Mouse (Mus musculus): ENCODE results near the gene Myo3b.
A peak's percentile ranks its signal among the peaks of the same experiment; 100 is the strongest.

Myo3b gene

DNA sequence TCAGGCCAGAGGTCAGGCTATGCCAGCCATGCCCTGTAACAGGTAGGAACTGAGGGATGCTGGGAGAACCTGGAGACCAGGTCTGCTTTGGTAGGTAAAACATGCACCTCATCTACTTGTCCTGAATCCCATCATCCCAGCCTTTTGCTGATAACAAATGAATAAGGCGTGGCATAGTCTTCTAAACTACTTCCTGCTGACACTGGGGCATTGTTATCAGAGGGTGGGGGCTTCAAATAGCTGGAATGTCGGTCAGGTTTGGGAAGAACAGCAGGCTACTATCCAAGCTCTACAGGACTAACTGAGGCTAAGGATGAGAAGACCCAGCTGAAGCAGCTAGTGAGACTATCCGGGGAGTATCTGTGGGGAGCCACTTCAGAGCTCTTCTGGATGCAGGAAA lies 253.8 kb downstream of the Myo3b start:
- DNase-seq = no peak

DNA sequence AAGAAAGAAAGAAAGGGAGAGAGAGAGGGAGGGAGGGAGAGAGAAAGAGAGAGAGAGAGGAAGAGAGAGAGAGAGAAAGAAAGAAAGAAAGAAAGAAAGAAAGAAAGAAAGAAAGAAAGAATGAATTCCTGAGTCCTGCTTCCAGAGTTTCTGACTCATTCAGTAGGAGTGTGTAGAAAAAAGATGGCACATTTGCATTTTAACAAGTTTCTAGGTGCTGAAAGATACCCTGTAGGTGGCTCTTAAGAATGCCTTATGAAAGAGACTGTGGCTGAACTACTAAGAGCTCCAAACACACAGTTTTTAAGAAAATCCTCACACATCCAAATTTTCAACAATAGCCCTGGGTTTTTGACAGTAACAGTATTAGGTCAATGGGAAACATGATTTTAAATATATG lies 264.0 kb downstream of the Myo3b start:
- DNase-seq = no peak

DNA sequence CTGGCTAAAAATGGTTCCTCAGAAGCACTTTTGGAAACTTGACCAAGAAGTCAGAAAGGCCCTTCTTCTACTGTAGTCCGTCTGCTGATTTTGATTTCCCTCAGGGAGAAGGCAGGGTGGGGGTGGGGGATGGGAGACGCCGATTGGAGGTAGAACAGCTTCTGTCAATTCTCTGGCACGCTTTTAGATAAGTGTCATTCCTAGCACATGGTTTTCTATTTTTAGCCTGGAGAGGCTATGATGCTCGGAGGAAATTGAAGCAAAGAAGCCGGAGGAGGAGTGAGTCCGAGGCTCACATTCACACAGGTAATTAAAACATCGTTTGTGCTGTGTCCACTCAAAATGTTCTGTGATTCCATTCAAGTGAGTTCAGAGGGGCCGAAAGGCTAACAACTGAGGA lies 276.2 kb downstream of the Myo3b start:
- DNase-seq = no peak

DNA sequence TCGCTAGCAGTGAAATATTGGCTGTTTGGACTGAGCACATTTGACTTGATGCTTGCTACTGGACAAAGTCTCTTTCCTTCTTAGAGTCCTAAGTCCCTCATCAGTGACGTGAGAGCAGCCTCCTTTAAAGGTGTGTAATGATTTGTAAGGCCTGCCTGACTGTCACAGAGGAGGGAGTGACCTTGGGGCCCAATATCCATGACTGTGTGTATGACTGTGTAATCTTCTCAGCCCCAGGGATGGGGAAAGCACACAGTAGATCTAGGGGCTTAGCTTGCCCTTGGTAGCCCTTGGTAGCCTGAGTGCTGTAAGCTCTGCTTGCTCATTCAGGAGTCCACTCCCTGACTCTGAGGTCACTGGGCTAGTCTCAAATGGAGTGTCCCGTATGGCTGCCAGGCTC lies 276.8 kb downstream of the Myo3b start:
- DNase-seq = no peak

DNA sequence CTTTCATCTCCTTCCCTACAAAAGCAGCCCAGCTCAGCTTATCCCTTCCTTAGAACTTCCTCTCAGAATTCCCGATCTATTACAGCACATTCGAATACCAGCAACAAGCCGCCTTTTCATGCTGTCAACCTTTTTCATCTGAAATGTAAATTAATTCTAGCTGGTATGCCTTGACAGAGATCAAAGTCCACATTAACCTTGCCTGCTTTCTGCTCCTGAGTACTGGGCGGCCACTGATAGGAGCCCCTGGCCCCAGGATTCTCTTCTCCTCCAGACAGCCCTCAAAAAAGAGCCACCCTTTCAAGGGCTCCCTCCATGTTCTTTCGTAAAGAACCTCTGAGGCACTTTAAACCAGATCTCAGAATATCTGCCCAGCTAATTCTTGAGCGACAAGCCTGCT lies 278.9 kb downstream of the Myo3b start:
- DNase-seq = no peak

DNA sequence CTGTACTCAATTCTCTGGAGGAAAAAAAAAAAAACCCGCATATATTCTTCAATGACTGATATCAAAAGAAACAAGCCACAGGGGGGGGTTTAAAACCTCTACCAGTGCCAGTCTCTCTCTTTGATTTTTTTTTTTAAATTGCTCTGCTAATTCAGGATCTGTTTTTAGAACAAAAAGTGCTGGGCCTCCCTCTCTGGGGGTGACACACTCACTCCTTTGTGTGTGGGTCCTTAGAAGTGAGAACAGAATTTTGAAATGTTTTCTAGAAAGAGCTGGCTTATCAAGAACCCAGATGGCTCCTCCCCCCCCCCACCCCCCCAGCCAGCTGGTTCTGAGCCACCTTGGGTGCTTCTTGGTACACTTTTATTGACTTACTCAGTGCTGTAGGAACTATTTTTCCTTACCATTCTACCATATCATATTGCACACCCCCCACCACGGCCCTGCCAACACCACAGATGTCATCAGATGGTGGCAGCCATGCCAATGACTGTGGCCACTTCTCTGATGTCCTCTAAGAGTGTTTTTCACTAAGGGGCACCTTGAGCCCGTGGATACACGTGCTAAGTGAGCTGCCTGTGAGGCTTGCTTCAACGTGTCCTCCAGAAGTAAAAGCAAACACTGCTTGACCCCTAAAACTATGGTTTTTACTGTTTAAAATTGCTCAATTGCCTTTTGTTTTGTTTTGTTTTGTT lies 280.1 kb downstream of the Myo3b start:
- no peak for DNase-seq

DNA sequence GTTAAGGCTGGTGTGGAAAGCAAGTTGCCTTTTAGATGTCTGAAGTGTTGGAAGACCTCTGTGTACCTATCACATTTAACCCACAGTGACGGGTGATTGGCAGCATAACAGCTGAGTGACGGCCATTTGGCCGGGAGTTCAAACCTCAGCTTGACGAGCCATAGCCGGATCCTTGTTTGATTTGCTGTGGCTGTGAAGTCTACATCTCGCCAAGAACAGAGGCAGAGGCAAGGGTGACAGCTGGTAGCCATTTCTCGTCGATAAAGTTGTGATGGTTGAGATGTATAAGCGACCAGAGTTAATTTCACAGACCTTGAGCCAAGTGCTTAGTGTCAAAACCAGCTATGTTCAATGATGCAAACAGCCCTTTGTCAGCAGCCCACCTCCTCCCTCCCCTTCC lies 283.8 kb downstream of the Myo3b start:
- no peak for DNase-seq

DNA sequence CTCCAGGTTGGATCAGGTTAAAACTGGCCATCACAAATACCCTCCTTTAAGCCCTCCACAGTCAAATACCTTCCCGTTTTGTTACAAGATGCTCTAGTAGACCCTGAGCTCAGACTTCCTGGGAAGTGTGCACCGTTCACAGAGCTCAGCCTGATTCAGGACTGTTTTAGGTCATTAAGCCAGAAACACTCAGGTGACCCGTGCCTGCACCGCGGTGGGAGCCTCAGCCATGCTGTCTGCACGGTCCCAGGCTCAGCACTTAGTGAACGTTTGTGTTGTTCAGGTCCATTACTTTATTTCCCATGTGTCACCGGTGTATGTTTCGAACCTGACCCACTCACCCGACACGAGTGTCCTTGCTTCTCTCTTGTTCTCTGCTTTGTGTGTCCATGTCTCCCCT lies 288.7 kb downstream of the Myo3b start:
- no peak for DNase-seq

DNA sequence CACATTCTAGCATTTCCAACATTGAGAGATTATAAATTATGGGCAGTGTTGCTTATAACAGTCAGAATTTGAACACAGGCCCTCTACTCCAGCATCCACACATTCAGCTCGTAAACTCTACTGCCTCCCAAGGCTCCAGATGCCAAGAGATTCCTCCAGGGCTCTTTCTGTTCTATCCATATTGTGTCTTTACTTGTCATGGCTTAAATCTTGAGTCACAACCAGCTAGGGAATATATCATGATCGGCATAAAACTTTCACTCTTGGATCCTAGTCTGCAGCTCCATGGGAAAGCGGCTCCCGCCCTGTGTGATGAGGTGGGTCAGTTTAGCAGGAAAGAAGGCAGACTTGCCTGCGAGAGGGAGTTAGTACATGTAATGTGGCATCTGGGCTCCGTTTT lies 294.0 kb downstream of the Myo3b start:
- DNase-seq = no peak

DNA sequence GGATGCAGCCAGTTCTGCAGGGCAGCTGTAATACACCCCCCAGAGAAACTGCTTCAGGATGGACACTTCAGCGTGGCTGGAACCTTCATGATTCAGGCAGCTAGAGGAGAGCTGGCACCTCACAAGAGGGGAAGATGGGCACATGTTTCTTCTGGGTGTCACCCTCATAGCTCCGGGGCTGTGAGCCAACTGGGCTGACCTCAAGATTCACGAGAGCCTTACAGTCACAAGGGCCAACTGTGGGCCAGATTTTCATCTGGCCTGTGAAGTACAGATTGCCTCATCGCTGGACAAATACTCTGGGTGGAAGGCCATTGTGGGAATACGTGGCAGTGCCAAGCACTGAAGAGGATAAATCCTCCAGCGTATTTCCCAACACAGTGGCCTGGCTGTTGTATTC lies 294.6 kb downstream of the Myo3b start:
- no peak for DNase-seq

DNA sequence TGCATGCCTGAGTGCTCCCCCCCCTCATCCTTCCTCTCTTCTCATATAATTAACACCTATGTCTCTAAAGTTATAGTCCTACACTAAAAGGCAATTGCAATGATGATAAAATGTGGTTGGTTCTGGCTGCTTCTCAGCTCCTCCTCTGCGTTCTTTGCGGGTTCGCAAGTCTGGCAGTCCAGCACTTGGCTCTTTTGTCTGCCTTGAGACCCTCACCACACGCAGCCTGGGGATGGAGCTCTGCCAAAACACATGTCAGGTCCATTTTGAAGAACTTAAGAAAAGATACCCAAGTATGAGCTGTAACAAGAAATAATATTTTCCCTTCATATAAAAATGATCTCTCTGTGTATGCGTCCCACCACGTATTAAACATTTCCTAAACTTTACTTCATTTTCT lies 297.6 kb downstream of the Myo3b start:
- no peak for DNase-seq

DNA sequence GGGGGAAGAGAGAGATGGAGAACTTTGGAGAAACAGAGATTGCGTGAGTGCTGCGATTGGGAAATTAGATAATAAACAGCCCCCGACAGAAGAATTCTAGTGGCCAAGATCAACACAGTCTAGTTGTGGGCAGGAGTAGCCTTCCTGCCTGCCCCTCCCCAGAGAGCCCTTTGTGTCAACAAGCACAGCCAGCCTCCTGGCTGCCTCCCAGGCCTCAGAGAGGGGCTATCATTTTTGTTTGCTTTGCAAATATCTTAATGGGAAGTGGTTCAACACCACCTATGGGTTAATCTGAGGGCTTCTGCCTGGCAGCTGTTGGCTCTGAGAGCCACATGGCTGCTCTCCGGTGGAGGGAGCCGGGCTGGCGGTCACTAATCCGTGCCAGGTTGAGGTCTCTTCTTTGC lies 298.3 kb downstream of the Myo3b start:
- peak; percentile 10 to 22 for DNase-seq

DNA sequence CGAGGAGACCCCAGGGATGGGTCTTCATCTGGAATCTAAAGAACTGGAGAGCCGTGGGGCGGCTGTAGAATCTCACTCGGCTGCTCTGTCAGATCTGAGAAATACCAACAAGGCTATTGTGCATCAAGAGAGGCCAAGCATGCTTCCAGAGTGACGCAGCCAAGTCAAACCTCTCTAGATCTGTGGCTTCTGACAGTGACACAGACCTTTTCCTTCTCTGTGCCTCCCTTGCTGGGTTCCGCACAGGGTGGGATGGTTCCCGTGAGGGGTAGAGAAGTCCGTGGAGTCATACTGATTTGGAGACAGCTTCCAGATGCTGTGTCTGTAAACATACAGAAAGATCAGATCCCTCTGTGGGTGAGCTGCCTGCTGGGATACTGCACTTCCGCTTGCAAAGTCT lies 298.9 kb downstream of the Myo3b start:
- DNase-seq = no peak

DNA sequence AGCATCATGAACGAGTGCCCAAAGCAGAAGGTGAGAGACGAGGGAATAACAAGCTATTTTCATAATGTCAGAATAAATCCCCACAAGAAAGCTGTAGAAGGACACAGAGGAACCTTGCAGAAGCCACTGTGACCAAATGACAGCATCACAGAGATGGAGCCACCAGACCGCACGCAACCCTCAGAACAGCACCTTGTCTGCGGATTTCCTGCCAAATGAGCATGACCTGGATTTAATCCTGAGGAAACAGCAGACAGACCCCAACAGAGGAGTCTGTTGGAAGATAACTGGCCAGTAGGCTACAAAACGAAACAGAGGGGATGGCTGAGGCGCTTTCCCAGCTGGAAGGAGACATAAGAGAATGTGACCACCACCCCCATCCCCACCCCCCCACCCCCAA lies 300.1 kb downstream of the Myo3b start:
- DNase-seq = peak in 1 of 2 experiments; percentile 14

DNA sequence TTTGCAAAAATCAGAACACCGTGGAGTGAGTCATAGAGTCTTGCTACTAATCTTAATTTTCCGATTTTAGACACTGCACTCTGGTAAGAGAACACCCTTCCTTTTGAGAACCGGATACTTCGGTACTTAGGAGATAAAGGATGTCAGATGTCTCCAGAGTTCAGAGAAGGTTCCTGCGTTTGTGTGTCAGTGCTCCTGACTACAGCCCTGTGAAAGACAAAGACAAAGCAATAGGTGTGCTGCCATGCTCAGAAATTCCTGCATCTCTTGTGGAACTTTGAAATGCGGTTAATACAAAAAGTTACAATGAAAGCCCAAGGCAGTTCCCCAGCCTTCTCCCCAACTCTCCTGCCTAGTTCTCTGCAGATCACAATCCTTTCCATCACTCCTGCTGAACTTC lies 300.6 kb downstream of the Myo3b start:
- DNase-seq = no peak

DNA sequence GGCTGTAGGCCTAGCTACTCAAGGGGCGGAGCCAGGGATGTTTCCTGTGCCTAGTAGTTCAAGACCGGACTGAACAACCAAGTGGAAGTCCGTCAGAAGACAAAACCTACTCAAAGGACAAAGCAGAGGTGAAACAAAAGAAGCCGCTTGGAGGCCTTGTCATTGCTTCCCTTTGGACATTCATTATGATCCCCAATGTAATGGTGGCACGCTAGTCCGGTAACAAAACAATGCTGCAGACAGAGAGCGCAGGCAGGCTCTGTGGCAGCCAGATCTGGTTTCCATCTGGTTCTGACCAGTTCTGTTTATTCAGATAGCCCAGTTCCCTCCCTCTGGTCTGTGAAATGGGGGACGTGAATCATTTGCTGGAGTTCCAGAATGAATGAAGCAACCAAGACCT lies 301.3 kb downstream of the Myo3b start:
- DNase-seq = no peak

DNA sequence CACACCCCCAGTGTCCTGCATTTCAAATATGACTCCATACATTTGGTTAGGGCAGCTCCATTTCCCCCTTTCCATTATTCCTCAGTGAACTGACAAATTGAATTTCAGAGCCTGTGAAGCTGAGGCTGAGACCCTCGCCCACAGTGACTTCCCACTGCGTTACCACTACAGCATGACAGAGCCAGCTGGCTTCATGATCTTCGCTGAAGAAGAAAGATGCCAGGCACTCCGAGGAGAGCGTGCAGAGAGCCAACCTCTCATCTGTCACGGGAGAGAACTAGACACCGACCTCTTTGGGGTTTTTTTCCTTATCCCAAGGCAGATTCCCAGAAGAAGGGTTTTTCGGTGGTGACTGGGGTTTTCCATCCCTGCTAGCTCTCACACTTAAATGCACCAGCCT lies 306.2 kb downstream of the Myo3b start:
- DNase-seq = no peak

DNA sequence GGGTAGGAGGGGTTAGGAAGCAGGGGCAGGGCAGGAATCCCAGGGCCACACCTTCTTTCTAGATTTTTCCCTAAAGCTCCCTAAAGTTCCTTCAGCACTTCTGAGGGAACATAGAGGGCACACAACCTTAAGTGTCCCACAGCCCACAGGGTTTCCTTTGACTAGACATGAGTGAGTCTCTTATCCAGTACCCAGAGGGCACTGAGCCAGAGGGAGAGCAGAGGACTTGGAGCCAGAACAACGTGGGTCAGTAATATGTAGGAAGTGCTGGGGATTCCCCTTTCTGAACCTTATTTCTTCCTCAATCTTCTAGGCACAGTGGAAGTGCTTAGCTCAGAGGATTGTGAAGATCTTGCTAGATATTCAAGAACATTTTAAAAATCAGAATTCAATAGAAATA lies 308.6 kb downstream of the Myo3b start:
- no peak for DNase-seq

DNA sequence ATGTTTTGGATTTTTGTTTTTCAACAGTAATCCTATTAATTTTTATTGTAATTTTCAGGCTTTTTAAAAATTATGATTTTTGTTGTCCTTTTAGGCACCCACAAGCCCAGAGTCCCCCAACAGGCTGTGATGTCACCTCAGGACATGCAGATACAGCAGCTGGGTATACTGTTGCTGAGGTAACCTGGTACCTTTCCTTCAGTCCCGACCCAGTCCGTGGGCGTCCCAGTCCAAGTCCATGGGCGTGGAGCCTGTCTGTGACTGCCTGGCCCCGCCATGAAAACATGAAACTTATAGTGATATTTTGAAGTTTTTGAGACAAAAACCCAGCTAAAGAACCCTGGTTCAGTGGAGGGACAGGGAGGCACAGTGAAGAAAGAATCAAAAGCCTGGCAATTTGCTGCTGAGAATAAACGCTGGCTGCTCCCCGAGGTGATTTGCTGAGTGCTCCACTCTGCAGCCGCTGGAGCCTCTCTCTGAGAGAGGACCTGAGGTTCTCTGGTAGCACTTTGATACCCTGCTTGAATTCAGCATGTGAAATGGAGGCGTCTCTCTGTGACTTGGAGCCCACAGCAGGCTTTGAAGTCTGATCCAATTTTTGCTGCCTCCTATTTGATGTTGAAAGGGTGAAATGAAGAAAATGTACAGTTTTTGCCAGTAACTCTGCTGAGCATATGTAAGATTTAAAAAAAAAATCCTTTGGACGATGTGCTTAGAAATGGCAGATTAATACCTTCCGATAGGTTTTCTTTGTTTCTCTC lies 310.0 kb downstream of the Myo3b start:
- DNase-seq = no peak

DNA sequence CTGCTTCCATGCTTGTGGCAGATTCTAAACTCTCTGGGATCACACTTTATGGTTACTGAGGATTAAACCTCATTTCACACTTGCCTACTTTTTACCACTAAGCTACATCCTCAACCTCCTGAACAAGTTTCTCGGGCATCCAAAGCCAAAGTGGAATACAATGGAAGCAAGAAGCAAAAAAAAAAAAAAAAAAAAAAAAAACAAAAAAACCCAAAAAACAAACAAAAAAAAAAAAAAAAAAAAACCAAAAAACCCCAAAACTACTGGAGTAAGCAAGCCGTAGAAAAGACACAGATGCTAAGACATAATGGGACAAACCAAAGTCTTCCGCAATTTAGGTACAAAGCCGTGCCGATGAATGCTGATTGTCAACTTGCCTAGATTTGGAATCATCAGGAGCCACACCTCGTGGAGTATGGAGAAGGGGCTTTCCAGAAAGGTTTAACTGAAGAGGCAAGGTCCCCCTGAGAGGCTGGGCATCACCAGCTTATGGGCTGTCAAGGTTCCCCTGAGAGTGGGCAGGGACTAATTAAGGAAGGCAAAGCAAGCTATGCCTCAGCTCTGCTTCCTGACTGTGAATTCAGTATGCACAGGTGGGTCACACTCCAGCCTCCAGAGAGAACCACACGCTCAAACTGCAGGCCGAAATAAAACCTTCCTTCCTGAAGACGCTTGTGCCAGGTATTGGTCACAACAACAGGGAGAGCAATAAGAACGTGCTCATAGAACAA lies 313.7 kb downstream of the Myo3b start:
- DNase-seq = no peak

DNA sequence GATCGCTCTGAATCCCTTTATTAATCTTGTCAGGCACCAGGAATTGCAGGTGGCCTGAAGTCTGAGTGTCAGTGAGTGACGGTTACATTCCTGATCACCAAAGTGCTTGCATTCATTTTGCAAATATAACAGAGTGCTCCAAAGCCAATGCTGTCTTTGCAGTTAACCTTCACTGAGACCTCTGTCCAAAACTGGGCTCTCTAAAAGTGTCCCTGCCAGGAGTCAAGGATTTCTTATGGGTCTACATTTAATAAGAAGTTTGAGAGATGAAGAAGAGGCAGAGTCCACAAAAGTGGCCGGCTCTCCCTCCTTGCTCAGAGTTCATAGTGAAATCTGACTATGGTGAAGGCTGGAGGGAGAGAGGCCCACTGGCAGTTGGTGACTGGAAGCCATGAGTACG lies 315.1 kb downstream of the Myo3b start:
- DNase-seq = no peak

DNA sequence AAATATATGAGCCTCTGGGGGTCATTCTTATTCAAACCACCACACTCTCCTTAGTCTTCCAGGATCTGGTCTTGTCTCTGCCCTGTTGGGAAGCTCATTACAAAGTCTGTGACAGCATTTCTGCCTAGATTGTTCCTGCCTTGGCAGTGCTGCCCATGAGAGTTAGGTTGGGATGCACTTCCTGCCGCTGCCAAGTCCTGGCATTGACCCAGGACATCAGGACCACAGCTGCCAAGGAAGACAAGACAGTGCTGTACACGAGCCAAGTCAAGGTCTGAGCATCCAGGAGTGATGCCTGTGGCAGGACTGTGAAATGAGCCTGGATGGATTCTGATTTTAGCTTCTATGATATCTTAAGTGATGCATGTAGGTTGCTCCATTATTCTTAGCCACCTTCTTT lies 316.1 kb downstream of the Myo3b start:
- no peak for DNase-seq

DNA sequence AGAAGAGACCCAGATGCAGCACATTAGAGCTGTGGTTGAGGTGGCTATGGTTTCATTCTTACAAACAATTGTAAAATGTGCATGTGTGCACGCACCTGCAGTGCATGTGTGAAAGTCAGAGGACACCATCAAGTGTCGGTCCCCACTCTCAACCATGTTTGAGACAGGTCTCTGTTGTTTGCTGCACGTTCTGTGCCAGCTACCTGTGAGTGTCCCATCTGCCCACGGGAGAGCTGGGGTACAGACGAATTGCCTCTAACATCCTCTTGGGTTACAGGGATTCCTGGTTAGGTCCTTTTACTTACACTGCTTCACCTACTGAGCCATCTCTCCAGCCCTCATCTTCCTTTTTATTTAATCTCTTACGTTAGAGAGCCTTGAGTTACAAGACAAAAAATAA lies 330.5 kb downstream of the Myo3b start:
- DNase-seq = peak; percentile 17 to 25

DNA sequence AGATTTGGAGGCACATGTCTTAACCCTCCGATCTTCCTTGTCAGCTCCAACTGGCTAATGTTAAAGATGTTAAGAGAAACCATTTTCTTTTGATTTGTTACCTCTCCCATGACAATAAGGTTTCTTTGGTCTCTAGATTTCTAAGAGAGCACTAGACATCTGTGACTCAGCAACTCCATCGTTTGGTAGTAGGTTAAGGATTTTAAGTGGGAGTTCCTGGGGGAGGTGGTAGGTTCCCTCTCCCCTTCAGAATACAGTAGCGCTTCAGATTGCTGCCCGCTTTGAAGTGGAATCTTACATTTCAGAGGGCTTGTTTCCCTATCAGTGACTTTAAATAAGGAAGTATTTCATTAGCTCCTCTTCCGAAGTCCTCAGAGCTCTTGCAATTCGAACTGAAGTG lies 340.4 kb downstream of the Myo3b start:
- DNase-seq = no peak
